Mouse (Mus musculus): ENCODE data around the gene Gm11084.
"Not testable (repeated sequence)": the region's sequence is repeated elsewhere in the genome, so short reads cannot be mapped to it uniquely, and the experiment has no call there.

The Gm11084 gene

GRCm38 (mm10) chr2:72992497-72992896 is 6.0 kb upstream of the Gm11084 start:
- DNase-seq: no peak

GRCm38 (mm10) chr2:72988945-72989344 is 2.4 kb upstream of the Gm11084 start:
- DNase-seq: not testable (repeated sequence)

GRCm38 (mm10) chr2:72985516-72985915 is 1.0 kb downstream of the Gm11084 start:
- DNase-seq: no peak

GRCm38 (mm10) chr2:72984806-72985205 is 1.7 kb downstream of the Gm11084 start:
- no peak for DNase-seq

GRCm38 (mm10) chr2:72983211-72983610 is 3.3 kb downstream of the Gm11084 start:
- DNase-seq: no peak

GRCm38 (mm10) chr2:72982110-72982785 is 4.3 kb downstream of the Gm11084 start:
- no peak for DNase-seq

- DNase-seq: no peak
These were observed 4.9 kb downstream of the Gm11084 start for GRCm38 (mm10) chr2:72981441-72982109.

GRCm38 (mm10) chr2:72981075-72981420 is 5.5 kb downstream of the Gm11084 start:
- no peak for DNase-seq

- peak; percentile 97 for DNase-seq
These were observed 6.0 kb downstream of the Gm11084 start, which contains the start of gene Sp3 for GRCm38 (mm10) chr2:72980337-72981074. Sp3 (minus strand) TSS chr2:72980446.

- peak; percentile 74 for DNase-seq
These were observed 6.9 kb downstream of the Gm11084 start for GRCm38 (mm10) chr2:72979659-72980071.

- DNase-seq: peak; percentile 88
These were observed 7.4 kb downstream of the Gm11084 start for GRCm38 (mm10) chr2:72978901-72979658.

GRCm38 (mm10) chr2:72978473-72978872 is 8.0 kb downstream of the Gm11084 start:
- no peak for DNase-seq

- no peak for DNase-seq
These were observed 9.2 kb downstream of the Gm11084 start for GRCm38 (mm10) chr2:72977272-72977671.

GRCm38 (mm10) chr2:72976036-72976435 is 10.5 kb downstream of the Gm11084 start:
- no peak for DNase-seq

- DNase-seq: no peak
These were observed 15.7 kb downstream of the Gm11084 start for GRCm38 (mm10) chr2:72970831-72971230.

GRCm38 (mm10) chr2:72970302-72970701 is 16.2 kb downstream of the Gm11084 start:
- no peak for DNase-seq

- DNase-seq: no peak
These were observed 18.0 kb downstream of the Gm11084 start for GRCm38 (mm10) chr2:72968536-72968935.

- no peak for DNase-seq
These were observed 21.1 kb downstream of the Gm11084 start for GRCm38 (mm10) chr2:72965450-72965849.

- no peak for DNase-seq
These were observed 30.1 kb downstream of the Gm11084 start for GRCm38 (mm10) chr2:72956415-72956814.

GRCm38 (mm10) chr2:72952979-72953378 is 33.5 kb downstream of the Gm11084 start:
- DNase-seq: no peak

- DNase-seq: no peak
These were observed 50.6 kb downstream of the Gm11084 start for GRCm38 (mm10) chr2:72935937-72936336.

GRCm38 (mm10) chr2:72932186-72932585 is 54.3 kb downstream of the Gm11084 start:
- no peak for DNase-seq

- no peak for DNase-seq
These were observed 61.5 kb downstream of the Gm11084 start for GRCm38 (mm10) chr2:72924981-72925380.

Measured in cerebellum, adult 8-10 months (tissue).